Mouse (Mus musculus): ENCODE measurements around the gene Spata20. TPM values are rescaled to one million over a fixed set of nuclear protein-coding genes. Genes with fewer than 3 reads are reported as not detected.
A peak's percentile ranks its signal among the peaks of the same experiment; 100 is the strongest.

The Spata20 gene
- polyA plus RNA-seq, 1 experiment from 2014 or later: 0.05 TPM

- Histone ChIP-seq H3K9me3 (replicated peaks) (no peaks in the 10 kb centered on the region), H3K4me3 (replicated peaks) (no peak overlapping the region), H3K9ac (no peak overlapping the region), H3K4me2 (no peak overlapping the region), H3K27ac (peak overlapping the region; percentile 71), H3K36me3 (0 out of 2 replicates have a peak, but pooled peaks cover 4% of the 10 kb centered on the region), H3K27me3 (no peaks in the 10 kb centered on the region), H3K4me1 (peaks cover 58% of the 10 kb centered on the region)
- 12% methylated on average over 4 of the region's 4 CpGs for WGBS
- ATAC-seq (replicated peaks; ENCODE audit: low FRiP score): peak; percentile 61
These were observed 40.7 kb downstream of the Spata20 start for GRCm38 (mm10) chr11:94445300-94445699.

DNA sequence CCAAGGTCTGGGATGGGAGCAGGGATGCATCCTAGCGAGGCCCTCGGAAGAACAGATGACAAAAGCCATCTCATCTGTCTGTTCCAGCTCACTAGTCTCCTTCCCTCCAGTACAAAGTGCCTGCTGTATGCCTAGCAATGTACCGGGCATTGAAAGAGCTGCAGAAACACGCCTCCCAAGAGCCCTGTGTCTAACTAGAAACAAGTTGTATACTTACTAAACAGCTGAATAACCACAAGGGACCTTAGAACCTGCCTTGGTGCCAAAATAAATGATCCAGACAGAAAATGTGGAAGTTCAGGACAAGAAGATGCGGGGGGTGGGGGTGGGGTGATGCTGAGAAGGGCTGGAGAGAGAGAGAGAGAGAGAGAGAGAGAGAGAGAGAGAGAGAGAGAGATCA lies 41.1 kb downstream of the Spata20 start:
- Histone ChIP-seq H3K4me2 (no peak overlapping the region), H3K4me3 (replicated peaks) (no peak overlapping the region), H3K27ac (peak overlapping the region; percentile 71), H3K27me3 (no peaks in the 10 kb centered on the region), H3K9me3 (replicated peaks) (no peaks in the 10 kb centered on the region), H3K4me1 (peaks cover 60% of the 10 kb centered on the region), H3K9ac (no peak overlapping the region), H3K36me3 (0 out of 2 replicates have a peak, but pooled peaks cover 8% of the 10 kb centered on the region)
- WGBS: 35% methylated on average over 5 of the region's 5 CpGs
- ATAC-seq (replicated peaks; ENCODE audit: low FRiP score): no peak

- 63% methylated on average over 9 of the region's 9 CpGs for WGBS
- no peak for ATAC-seq (replicated peaks; ENCODE audit: low FRiP score)
- H3K27me3 ChIP-seq: peaks cover 5% of the 10 kb centered on the region; the same call in 1 of the 2 replicates
- H3K4me3 ChIP-seq (replicated peaks): no peak overlapping the region
- H3K4me2 ChIP-seq: no peak overlapping the region
- no peaks in the 10 kb centered on the region for H3K9me3 ChIP-seq (replicated peaks)
- H3K36me3 ChIP-seq: peaks cover 16% of the 10 kb centered on the region
- peaks cover 60% of the 10 kb centered on the region for H3K4me1 ChIP-seq
- no peak overlapping the region for H3K9ac ChIP-seq
- no peak overlapping the region for H3K27ac ChIP-seq
These were observed 44.2 kb downstream of the Spata20 start for GRCm38 (mm10) chr11:94441752-94442151.

- peaks cover 16% of the 10 kb centered on the region for H3K36me3 ChIP-seq
- peaks cover 5% of the 10 kb centered on the region; the same call in 1 of the 2 replicates for H3K27me3 ChIP-seq
- ATAC-seq (replicated peaks; ENCODE audit: low FRiP score): no peak
- no peak overlapping the region for H3K4me3 ChIP-seq (replicated peaks)
- H3K4me1 ChIP-seq: peaks cover 59% of the 10 kb centered on the region
- H3K9ac ChIP-seq: no peak overlapping the region
- H3K4me2 ChIP-seq: no peak overlapping the region
- WGBS: 62% methylated on average over 7 of the region's 7 CpGs
- no peaks in the 10 kb centered on the region for H3K9me3 ChIP-seq (replicated peaks)
- H3K27ac ChIP-seq: no peak overlapping the region
These were observed 44.9 kb downstream of the Spata20 start for GRCm38 (mm10) chr11:94441122-94441521.

DNA sequence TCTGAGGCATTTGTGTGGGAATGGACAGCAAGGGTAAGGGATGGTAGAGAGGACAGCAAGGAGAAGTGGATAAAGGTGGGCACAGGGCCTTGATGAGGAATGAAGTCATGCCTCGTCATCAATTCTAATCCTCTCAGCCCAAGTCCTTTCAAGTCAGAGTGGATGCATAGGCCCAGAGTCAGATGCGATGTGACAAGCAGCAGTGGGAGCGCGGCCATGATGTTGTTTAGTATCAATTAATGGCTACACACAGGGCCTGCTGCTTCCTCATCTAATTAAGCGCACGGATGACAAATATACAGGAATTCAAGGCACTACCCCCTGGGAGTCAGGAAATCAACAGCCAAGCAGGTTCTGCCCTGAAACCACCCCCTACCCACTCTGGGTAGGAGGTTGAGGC lies 45.6 kb downstream of the Spata20 start:
- 83% methylated on average over 6 of the region's 6 CpGs for WGBS
- Histone ChIP-seq H3K36me3 (peaks cover 16% of the 10 kb centered on the region), H3K9me3 (replicated peaks) (no peaks in the 10 kb centered on the region), H3K9ac (no peak overlapping the region), H3K27me3 (peaks cover 5% of the 10 kb centered on the region; the same call in 1 of the 2 replicates), H3K4me3 (replicated peaks) (no peak overlapping the region), H3K4me1 (peaks cover 52% of the 10 kb centered on the region), H3K4me2 (no peak overlapping the region), H3K27ac (no peak overlapping the region)
- no peak for ATAC-seq (replicated peaks; ENCODE audit: low FRiP score)

GRCm38 (mm10) chr11:94429011-94429651 lies 56.8 kb downstream of the Spata20 start:
- WGBS: 28% methylated on average over 9 of the region's 9 CpGs
- ATAC-seq (replicated peaks; ENCODE audit: low FRiP score): peak; percentile 16
- H3K4me1 ChIP-seq: peaks cover 52% of the 10 kb centered on the region
- peaks cover 22% of the 10 kb centered on the region for H3K36me3 ChIP-seq
- H3K27ac ChIP-seq: peak overlapping the region; percentile 89
- peaks cover 16% of the 10 kb centered on the region for H3K27me3 ChIP-seq
- H3K9me3 ChIP-seq (replicated peaks): no peaks in the 10 kb centered on the region
- peak overlapping the region; percentile 24; the same call in 1 of the 2 replicates for H3K4me2 ChIP-seq
- no peak overlapping the region for H3K4me3 ChIP-seq (replicated peaks)
- H3K9ac ChIP-seq: no peak overlapping the region

Other genes with a start within 250 kb of the Spata20 start
- gene Wfikkn2, start 240.2 kb downstream of the Spata20 start, polyA plus RNA-seq (2015; fragmentation: Nextera tagmentation; extraction: Ambion mirVana): 2.4 and 3.4 TPM in 2 replicates
- not detected in 2 replicates for gene Gm21885, start 204.3 kb downstream of the Spata20 start, polyA plus RNA-seq (2015; fragmentation: Nextera tagmentation; extraction: Ambion mirVana)
- gene Luc7l3, start 164.2 kb downstream of the Spata20 start, polyA plus RNA-seq (2015; fragmentation: Nextera tagmentation; extraction: Ambion mirVana): 127 and 131 TPM in 2 replicates
- 14.8 and 15.4 TPM in 2 replicates for gene Ankrd40, start 158.2 kb downstream of the Spata20 start, polyA plus RNA-seq (2015; fragmentation: Nextera tagmentation; extraction: Ambion mirVana)
- gene Abcc3, start 93.2 kb downstream of the Spata20 start, polyA plus RNA-seq (2015; fragmentation: Nextera tagmentation; extraction: Ambion mirVana): 3.4 and 6.0 TPM in 2 replicates
- 8.5 and 9.9 TPM in 2 replicates for gene Cacna1g, start 12.0 kb downstream of the Spata20 start, polyA plus RNA-seq (2015; fragmentation: Nextera tagmentation; extraction: Ambion mirVana)
- gene Epn3, start 13.8 kb upstream of the Spata20 start, polyA plus RNA-seq (2015; fragmentation: Nextera tagmentation; extraction: Ambion mirVana): 16.5 and 18.4 TPM in 2 replicates
- gene Mycbpap, start 35.6 kb upstream of the Spata20 start, polyA plus RNA-seq (2015; fragmentation: Nextera tagmentation; extraction: Ambion mirVana): 3.6 and 4.4 TPM in 2 replicates
- 4.0 and 5.6 TPM in 2 replicates for gene Rsad1, start 63.1 kb upstream of the Spata20 start, polyA plus RNA-seq (2015; fragmentation: Nextera tagmentation; extraction: Ambion mirVana)
- 0.23 and 1.1 TPM in 2 replicates for gene Chad, start 78.9 kb upstream of the Spata20 start, polyA plus RNA-seq (2015; fragmentation: Nextera tagmentation; extraction: Ambion mirVana)
- gene Acsf2, start 115.7 kb upstream of the Spata20 start, polyA plus RNA-seq (2015; fragmentation: Nextera tagmentation; extraction: Ambion mirVana): 7.9 and 8.9 TPM in 2 replicates
- 204 and 215 TPM in 2 replicates for gene Lrrc59, start 143.6 kb upstream of the Spata20 start, polyA plus RNA-seq (2015; fragmentation: Nextera tagmentation; extraction: Ambion mirVana)
- gene Mrpl27, start 167.6 kb upstream of the Spata20 start, polyA plus RNA-seq (2015; fragmentation: Nextera tagmentation; extraction: Ambion mirVana): 148 and 154 TPM in 2 replicates
- gene Eme1, start 167.8 kb upstream of the Spata20 start, polyA plus RNA-seq (2015; fragmentation: Nextera tagmentation; extraction: Ambion mirVana): 25.9 and 27.1 TPM in 2 replicates
- 20.3 and 22.4 TPM in 2 replicates for gene Xylt2, start 191.3 kb upstream of the Spata20 start, polyA plus RNA-seq (2015; fragmentation: Nextera tagmentation; extraction: Ambion mirVana)
- 0.53 and 0.63 TPM in 2 replicates for gene Gm11541, start 218.3 kb upstream of the Spata20 start, polyA plus RNA-seq (2015; fragmentation: Nextera tagmentation; extraction: Ambion mirVana)